Mouse (Mus musculus) midbrain, embryonic 11.5 days (tissue): Measurements from ENCODE around the gene Ccdc86. TPM values are rescaled to one million over a fixed set of nuclear protein-coding genes. Genes with fewer than 3 reads are reported as not detected.

Experiments
- ATAC-seq: fragments of 200-750 bp; cut with Nextera tagmentation; 2 replicates; pipeline ENCODE4 v1.8.0; 2017; ENCODE audit warnings: moderate TSS enrichment, moderate library complexity; ENCODE audit not compliant: low FRiP score
- DNase-seq: peaks from one replicate; pipeline ENCODE4 v3.0.0; 2015; ENCODE audit warnings: low spot score; ENCODE audit errors: missing footprints
- H3K27ac ChIP-seq: fragments of 300-500 bp; sonication (generic); 2 replicates; pipeline ENCODE4 v1.5.1; 2014; ENCODE audit warnings: low read depth, low read length
- H3K27me3 ChIP-seq: fragments of 300-500 bp; sonication (generic); 2 replicates; pipeline ENCODE4 v1.6.1; 2014; ENCODE audit warnings: mild to moderate bottlenecking, low read length, moderate library complexity, mixed read lengths; ENCODE audit not compliant: control insufficient read depth, insufficient read depth
- H3K36me3 ChIP-seq: fragments of 300-500 bp; sonication (generic); 2 replicates; pipeline ENCODE4 v1.6.1; 2014; ENCODE audit warnings: mild to moderate bottlenecking, low read length, moderate library complexity, mixed read lengths; ENCODE audit not compliant: control insufficient read depth, insufficient read depth
- H3K4me1 ChIP-seq: fragments of 300-500 bp; sonication (generic); 2 replicates; pipeline ENCODE4 v1.6.1; 2014; ENCODE audit warnings: low read length; ENCODE audit not compliant: control insufficient read depth, insufficient read depth
- H3K4me2 ChIP-seq: fragments of 300-500 bp; sonication (generic); 2 replicates; pipeline ENCODE4 v1.6.1; 2014; ENCODE audit warnings: mild to moderate bottlenecking, moderate library complexity
- H3K4me3 ChIP-seq: fragments of 300-500 bp; sonication (generic); 2 replicates; pipeline ENCODE4 v1.5.1; 2014; ENCODE audit warnings: low read depth, low read length
- H3K9ac ChIP-seq: fragments of 300-500 bp; sonication (generic); 2 replicates; pipeline ENCODE4 v1.6.1; 2014; ENCODE audit warnings: low read length
- H3K9me3 ChIP-seq: fragments of 300-500 bp; sonication (generic); 2 replicates; pipeline ENCODE4 v1.6.1; 2016; ENCODE audit warnings: low read length; ENCODE audit not compliant: control insufficient read depth
- WGBS: fragments of 180-500 bp; shearing (Covaris S2); extraction: QIAGEN DNeasy Blood & Tissue Kit; methylation state at CpG from one replicate; pipeline ENCODE4 v1.1.7; 2014; 5-methylcytosine and 5-hydroxymethylcytosine counted together
- polyA plus RNA-seq: library from polyadenylated mRNA; unstranded; fragments of >200 nt; fragmentation: Nextera tagmentation; extraction: Ambion mirVana; gene quantifications from 2 replicates; pipeline ENCODE4 v1.2.1, GENCODE M21; 2014

The Ccdc86 gene
- polyA plus RNA-seq, 1 experiment from 2014 or later = 22.5 TPM

GRCm38 (mm10) chr19:10940801-10941457 lies 8.1 kb downstream of the Ccdc86 start:
- H3K4me1 ChIP-seq = peaks cover 12% of the 10 kb centered on the region
- peaks cover 13% of the 10 kb centered on the region; the same call in 1 of the 2 replicates for H3K36me3 ChIP-seq
- peak overlapping the region; percentile 38 for H3K4me3 ChIP-seq
- peak overlapping the region; percentile 76 for H3K4me2 ChIP-seq
- no peaks in the 10 kb centered on the region for H3K9me3 ChIP-seq
- peak; percentile 96 for DNase-seq
- WGBS = 1% methylated on average over 40 of the region's 40 CpGs
- peak overlapping the region; percentile 64 for H3K9ac ChIP-seq
- peak; percentile 90 for ATAC-seq
- no peak overlapping the region; the same call in 1 of the 2 replicates for H3K27ac ChIP-seq
- H3K27me3 ChIP-seq = no peaks in the 10 kb centered on the region

GRCm38 (mm10) chr19:10940097-10940800 lies 8.8 kb downstream of the Ccdc86 start:
- Histone ChIP-seq H3K9ac (peak overlapping the region; percentile 64), H3K4me2 (peak overlapping the region; percentile 76), H3K27me3 (no peaks in the 10 kb centered on the region), H3K36me3 (peaks cover 13% of the 10 kb centered on the region; the same call in 1 of the 2 replicates), H3K27ac (no peak overlapping the region; the same call in 1 of the 2 replicates), H3K9me3 (no peaks in the 10 kb centered on the region), H3K4me1 (peaks cover 12% of the 10 kb centered on the region), H3K4me3 (peak overlapping the region; percentile 38)
- ATAC-seq = peak; percentile 95
- peak; percentile 99 for DNase-seq
- 17% methylated on average over 37 of the region's 37 CpGs for WGBS

DNA sequence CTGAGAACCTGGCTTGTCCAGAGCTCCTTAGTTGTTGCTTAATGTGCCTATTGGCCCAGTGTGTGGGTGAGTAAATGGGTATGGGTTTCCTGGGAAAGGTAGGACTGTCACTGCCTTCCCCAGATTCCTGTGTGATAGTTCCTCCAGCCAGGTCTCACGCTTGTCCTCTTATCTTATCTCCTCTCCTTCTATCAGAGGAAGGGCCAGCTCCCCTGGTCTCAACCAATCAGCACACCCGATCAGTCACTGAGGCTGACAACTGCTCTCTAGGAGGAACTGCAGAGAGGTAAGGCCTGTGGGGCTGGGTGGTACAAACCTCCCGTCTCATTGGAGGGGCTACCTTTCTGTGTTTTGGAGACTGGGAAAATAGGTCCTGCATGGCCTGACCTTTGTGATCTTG lies 10.3 kb downstream of the Ccdc86 start:
- H3K9ac ChIP-seq = no peak overlapping the region
- H3K27me3 ChIP-seq = no peaks in the 10 kb centered on the region
- no peaks in the 10 kb centered on the region for H3K36me3 ChIP-seq
- 59% methylated on average over 3 of the region's 3 CpGs for WGBS
- no peak overlapping the region for H3K4me2 ChIP-seq
- H3K27ac ChIP-seq = no peak overlapping the region
- H3K4me1 ChIP-seq = peaks cover 12% of the 10 kb centered on the region
- DNase-seq (no peak), ATAC-seq (no peak)
- no peaks in the 10 kb centered on the region for H3K9me3 ChIP-seq
- no peak overlapping the region for H3K4me3 ChIP-seq

GRCm38 (mm10) chr19:10937110-10937563 lies 11.9 kb downstream of the Ccdc86 start, which contains the start of gene Ptgdr2:
Gene Ptgdr2 (plus strand): TSS chr19:10937160.
- Histone ChIP-seq H3K4me1 (peaks cover 12% of the 10 kb centered on the region), H3K36me3 (no peaks in the 10 kb centered on the region), H3K9me3 (no peaks in the 10 kb centered on the region), H3K9ac (no peak within 1 kb of the TSS), H3K4me3 (no peak within 1 kb of the TSS), H3K4me2 (no peak within 1 kb of the TSS), H3K27ac (no peak within 1 kb of the TSS), H3K27me3 (no peaks in the 10 kb centered on the region)
- DNase-seq = no peak
- ATAC-seq = no peak
- 70% methylated on average over 5 of the region's 5 CpGs for WGBS

GRCm38 (mm10) chr19:10936077-10936476 lies 13.0 kb downstream of the Ccdc86 start:
- Histone ChIP-seq H3K36me3 (no peaks in the 10 kb centered on the region), H3K9ac (no peak overlapping the region), H3K4me1 (peaks cover 7% of the 10 kb centered on the region), H3K27ac (no peak overlapping the region), H3K27me3 (no peaks in the 10 kb centered on the region), H3K4me2 (no peak overlapping the region), H3K9me3 (no peaks in the 10 kb centered on the region), H3K4me3 (no peak overlapping the region)
- DNase-seq = peak; percentile 77
- no peak for ATAC-seq
- WGBS = 91% methylated on average over 5 of the region's 5 CpGs

DNA sequence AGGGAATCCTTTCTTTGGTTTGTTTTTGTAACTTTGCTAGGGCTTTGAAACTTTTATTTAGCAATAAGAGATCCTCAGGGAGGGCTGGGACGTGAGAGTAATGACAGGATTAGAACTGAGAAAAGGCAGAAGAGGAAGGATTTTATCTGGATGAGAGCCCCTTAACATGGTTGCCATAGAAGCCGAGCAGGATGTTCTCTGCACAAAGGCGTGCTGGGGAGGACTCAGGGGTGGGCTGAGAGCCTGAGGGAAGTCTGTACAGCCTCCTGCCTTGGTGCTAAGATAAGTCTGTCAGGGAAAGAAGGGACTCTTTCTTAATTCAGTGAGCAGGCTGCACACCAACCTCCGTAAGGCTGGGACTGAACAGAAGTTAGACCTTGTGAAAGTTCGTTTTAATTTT lies 14.0 kb downstream of the Ccdc86 start:
- no peaks in the 10 kb centered on the region for H3K4me1 ChIP-seq
- no peak for ATAC-seq
- H3K4me3 ChIP-seq = no peak overlapping the region
- no peaks in the 10 kb centered on the region for H3K27me3 ChIP-seq
- no peaks in the 10 kb centered on the region for H3K9me3 ChIP-seq
- WGBS = 18% methylated on average over 5 of the region's 5 CpGs
- peak; percentile 82 for DNase-seq
- H3K4me2 ChIP-seq = no peak overlapping the region
- no peak overlapping the region for H3K9ac ChIP-seq
- no peaks in the 10 kb centered on the region for H3K36me3 ChIP-seq
- H3K27ac ChIP-seq = no peak overlapping the region

DNA sequence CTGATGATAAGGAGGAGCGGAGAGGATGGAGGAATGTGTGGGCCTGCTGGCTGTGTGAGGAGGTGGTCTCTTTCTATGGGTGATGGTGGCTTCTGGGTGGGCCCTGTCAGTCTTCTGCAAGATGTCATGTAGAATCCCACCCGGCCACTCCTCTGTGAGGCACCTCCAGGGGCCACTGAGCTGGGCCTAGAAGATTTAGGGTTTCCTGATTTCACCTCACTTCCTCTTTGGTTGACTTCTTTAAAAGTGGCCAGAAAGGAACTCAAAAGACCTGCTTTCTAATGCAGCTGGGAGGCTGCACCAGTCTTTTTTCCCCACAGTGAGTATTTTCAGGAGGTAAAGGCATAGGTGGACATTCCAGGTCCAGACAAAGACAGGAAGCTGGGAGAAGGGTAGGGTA lies 18.4 kb downstream of the Ccdc86 start:
- WGBS = 86% methylated on average over 2 of the region's 2 CpGs
- DNase-seq = no peak
- Histone ChIP-seq H3K36me3 (no peaks in the 10 kb centered on the region), H3K4me2 (no peak overlapping the region), H3K4me1 (peaks cover 3% of the 10 kb centered on the region; the same call in 1 of the 2 replicates), H3K4me3 (no peak overlapping the region), H3K27me3 (no peaks in the 10 kb centered on the region), H3K27ac (no peak overlapping the region), H3K9ac (no peak overlapping the region), H3K9me3 (no peaks in the 10 kb centered on the region)
- no peak for ATAC-seq

GRCm38 (mm10) chr19:10926666-10927065 lies 22.4 kb downstream of the Ccdc86 start:
- H3K9me3 ChIP-seq = no peaks in the 10 kb centered on the region
- ATAC-seq = no peak
- peaks cover 3% of the 10 kb centered on the region; the same call in 1 of the 2 replicates for H3K4me1 ChIP-seq
- no peaks in the 10 kb centered on the region for H3K27me3 ChIP-seq
- no peak overlapping the region for H3K27ac ChIP-seq
- H3K36me3 ChIP-seq = no peaks in the 10 kb centered on the region
- H3K9ac ChIP-seq = 0 out of 2 replicates have a peak overlapping the region, but pooled peaks have one; percentile 6
- H3K4me3 ChIP-seq = no peak overlapping the region
- DNase-seq = no peak
- H3K4me2 ChIP-seq = no peak overlapping the region
- 34% methylated on average over 4 of the region's 4 CpGs for WGBS

GRCm38 (mm10) chr19:10926123-10926621 lies 22.9 kb downstream of the Ccdc86 start:
- Histone ChIP-seq H3K4me3 (no peak overlapping the region), H3K9me3 (no peaks in the 10 kb centered on the region), H3K27me3 (no peaks in the 10 kb centered on the region), H3K9ac (0 out of 2 replicates have a peak overlapping the region, but pooled peaks have one; percentile 6), H3K4me1 (peaks cover 3% of the 10 kb centered on the region; the same call in 1 of the 2 replicates), H3K27ac (no peak overlapping the region), H3K36me3 (no peaks in the 10 kb centered on the region), H3K4me2 (no peak overlapping the region)
- ATAC-seq = no peak
- WGBS = 14% methylated on average over 6 of the region's 6 CpGs
- peak; percentile 83 for DNase-seq
